Mouse (Mus musculus): Measurements from ENCODE around the gene Speer4f1. TPM values are rescaled to one million over a fixed set of nuclear protein-coding genes. Genes with fewer than 3 reads are reported as not detected.
"Not testable (repeated sequence)": the region's sequence is repeated elsewhere in the genome, so short reads cannot be mapped to it uniquely, and the experiment has no call there.

Gene Speer4f1
- total RNA-seq (2022), result not detected

DNA sequence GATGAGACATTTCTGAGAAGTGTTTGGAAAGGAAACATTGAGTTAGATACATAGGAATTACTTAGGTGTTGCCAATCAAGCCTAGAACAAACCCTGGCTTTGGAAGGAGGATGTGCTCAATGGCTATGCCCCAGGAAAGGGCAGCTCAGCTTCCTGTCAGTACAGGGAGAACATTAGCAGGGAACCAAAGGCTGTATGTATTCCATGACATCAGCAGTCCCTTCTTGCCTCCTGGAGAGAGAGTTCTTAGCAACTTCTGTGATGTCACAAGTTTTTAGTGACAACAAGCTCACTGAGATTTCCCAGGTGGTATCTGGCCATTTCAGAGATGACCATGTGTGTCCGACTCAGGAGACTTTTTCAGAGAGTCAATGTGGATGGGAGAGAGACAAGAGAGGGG, at the start of gene Speer4f1:
Gene Speer4f1 (plus strand): TSS at position 301 of the 400 bp plus-strand sequence.
- DNase-seq (ENCODE audit: low spot score in 2 of 2), result not testable (repeated sequence)

DNA sequence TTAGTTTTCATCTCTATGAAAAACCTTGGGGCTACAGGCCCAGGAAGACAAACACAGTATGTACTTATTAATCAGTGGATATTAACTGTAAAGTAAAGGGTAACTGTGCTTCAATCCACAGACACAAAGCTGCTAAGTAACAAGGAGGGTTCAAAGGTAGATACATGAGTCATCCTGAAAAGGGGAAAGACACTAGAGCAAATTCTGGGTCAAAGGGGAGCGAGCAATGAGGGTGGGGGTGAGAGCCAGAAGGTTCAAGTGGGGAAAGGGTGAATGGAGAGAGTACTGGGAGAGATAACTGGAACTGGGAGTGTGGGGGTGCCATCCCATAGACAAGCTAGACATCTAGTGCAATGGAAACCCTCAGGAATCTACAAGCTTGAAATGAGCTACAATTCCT, 49.0 kb upstream of the Speer4f1 start:
- DNase-seq (ENCODE audit: low spot score in 2 of 2), result no peak

DNA sequence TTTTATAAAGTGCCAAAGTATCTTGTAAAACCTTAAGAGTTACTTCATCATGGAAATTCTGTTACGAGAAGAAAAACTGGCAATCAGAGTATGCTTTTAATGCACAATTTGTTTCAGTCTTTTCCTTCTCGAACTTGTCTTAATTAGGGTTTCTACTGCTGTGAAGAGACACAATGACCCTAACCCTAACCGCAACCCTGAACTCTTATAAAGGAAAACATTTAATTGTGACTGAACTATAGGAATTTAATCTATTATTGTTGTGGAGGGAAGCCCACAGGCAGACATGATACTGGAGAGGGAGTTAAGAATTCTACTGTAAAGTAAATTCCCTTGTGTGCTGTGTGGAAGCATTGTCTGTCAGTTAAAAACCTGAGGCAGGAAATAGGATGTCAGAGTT, 41.2 kb upstream of the Speer4f1 start:
- DNase-seq (ENCODE audit: low spot score in 2 of 2), result no peak

DNA sequence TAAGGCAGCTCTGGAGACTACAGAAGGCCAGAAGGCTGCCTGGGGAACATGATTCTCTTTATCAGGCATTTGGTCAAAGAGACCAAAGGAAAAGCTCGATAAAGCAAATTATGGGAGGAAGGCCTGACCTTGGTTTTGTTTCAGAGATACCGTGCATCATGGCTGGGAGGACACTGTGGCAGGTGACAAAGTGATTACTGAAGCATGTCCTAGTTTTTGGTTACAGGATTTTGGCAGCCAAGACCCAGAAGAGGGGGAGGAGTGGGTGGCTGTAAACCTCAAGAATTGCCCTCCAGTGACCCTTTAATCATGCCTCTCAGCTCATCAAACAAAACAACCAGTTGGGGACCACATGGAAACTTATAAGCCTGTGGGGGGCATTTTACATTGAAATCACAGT, 39.7 kb upstream of the Speer4f1 start:
- no peak for DNase-seq (ENCODE audit: low spot score in 2 of 2)

DNA sequence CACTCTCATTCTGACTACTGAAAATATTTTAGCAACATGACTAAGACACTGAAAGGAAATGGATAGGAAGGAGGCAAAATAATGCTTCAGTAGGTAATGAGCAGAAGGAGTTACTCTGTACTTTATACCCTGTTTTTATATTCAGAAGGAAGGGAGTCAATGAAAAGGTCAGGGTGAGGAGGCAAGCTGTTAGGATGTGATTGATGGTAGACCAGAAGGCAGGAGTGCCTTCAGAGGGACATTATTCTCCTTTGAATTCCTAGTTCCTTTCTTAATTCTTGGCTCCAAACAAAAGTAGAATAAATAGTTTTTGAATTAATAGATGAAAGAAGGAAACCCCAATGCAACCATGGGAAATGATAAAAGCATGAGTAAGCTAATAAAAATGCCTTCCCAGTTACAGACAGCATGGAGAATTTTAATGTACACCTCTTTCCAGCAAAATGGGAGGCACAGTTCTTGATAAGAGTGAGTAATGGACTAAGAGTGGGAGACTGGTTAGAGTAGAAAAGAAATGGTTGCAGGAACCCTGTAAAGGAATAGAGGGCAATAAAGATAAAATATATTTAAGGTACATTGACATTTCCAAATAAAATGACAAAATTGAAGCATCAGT, 36.3 kb upstream of the Speer4f1 start:
- no peak for DNase-seq (ENCODE audit: low spot score in 2 of 2)

DNA sequence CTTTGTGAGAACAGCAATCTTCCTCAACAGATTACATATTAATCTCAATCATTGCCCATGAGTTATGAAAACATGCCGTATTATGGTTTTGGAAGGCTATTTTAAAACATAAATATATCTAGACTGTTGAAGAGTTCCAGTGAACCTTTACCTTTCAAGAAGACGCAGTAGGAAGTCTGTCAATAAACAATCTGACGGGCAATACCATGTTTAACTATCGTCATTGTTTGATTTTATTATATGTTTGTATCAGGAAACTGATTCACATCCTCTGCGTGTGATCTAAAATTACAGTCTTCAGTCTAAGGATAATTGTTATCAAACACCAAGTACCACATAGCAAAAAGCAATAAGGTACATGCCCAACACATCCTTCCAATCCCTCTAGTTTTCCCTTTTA, 21.8 kb upstream of the Speer4f1 start:
- no peak for DNase-seq (ENCODE audit: low spot score in 2 of 2)

DNA sequence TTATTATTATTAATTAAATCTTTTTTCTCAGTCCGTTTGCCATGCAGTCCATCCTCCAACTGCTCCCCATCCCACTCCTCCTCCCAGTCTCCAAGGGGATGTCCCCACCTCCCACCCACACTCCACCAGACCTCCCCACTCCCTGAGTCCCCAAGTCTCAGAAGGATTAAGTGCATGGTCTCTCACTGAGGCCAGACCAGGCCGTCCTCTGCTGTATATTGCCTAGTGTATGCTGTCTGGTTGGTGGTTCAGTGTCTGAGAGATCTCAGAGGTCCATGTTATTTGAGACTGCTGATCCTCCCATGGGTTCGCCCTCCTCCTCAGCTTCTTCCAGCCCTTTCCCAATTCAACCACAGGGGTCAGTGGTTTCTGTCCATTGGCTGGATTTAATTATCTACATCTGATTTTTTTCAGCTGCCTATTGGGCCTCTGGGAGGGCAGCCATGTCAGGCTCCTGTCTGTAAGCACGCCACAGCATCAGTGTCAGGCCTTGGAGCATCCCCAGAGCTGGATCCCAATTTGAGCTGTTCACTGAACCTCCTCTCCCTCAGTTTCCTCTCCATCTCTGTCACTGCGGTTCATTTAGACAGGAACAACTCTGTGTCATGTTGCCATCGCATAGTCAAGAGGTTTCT, 20.8 kb upstream of the Speer4f1 start:
- DNase-seq (ENCODE audit: low spot score in 2 of 2), result no peak

DNA sequence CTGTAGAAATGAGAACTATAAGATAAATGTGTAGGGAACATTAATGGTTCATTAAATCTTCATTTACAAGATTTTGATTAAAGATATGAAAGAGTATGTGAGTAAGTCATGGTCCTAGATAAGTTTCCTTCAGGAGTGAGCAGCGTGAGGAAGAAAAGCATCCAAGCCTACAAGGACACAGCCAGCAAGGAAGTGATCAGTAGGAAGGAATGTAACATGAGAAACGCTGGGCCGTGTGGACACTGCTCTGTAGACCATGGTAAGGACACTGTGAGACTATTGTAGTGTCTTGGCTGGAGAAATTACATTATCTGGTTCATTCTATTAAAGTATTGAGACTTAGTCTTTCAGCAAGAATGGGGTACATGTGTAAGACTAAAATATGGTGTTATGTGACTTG, 19.2 kb upstream of the Speer4f1 start:
- no peak for DNase-seq (ENCODE audit: low spot score in 2 of 2)

DNA sequence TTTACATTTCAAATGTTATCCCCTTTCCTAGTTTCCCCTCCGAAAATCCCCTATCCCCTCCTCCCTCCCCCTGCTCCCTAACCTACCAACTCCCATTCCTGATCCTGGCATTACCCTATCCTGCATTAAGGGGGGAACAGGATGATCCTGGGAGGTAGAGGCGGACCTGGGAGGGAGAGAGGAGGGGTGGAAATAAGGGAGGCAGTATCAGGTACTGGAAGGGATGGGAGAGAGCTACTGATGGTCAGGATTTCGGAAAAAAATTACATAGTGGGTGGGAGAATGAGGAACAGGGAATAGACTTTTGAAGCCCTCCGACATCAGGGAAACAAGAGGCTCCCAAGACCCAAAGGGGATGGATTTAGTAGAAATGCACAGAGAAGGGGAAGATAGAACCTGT, 7.8 kb upstream of the Speer4f1 start:
- not testable (repeated sequence) for DNase-seq (ENCODE audit: low spot score in 2 of 2)

DNA sequence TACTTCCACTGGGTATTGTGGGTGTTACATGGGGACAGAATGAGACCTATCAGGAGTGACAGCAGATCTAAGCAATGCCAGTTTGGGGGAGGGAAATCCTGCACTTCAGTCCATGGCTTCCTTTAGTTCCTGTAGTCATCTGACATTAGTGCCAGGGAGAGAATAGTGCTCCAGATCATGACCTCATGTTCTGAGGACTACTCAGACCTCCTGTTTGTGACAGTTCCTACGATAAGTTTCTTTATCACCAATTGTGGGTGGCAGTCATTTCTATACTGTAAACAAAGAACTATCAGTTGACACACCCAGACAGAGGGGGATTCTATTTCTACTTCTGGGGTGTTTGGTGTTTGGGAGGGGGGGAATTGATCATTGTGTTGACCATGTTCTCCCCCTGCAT, 578 bp downstream of the Speer4f1 start:
- no peak for DNase-seq (ENCODE audit: low spot score in 2 of 2)

DNA sequence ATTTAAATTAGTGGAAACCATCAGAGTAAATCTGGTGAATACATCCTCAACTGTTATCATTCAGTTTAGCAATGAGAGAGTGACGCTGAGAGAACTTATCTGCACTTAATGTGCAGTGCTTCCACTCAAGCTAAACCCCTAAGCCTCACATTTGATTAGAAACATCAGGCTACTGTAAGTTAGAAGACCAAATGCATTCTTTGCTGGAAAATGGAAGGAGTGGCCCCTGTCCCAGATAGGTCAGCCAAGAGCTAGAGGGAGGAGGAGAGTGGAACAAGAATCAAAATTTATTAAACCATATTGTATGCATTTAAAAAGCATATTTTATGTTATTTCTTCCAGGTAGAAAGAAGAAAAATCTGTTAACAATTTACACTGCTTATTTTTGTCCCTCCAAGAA, 14.0 kb downstream of the Speer4f1 start:
- no peak for DNase-seq (ENCODE audit: low spot score in 2 of 2)

DNA sequence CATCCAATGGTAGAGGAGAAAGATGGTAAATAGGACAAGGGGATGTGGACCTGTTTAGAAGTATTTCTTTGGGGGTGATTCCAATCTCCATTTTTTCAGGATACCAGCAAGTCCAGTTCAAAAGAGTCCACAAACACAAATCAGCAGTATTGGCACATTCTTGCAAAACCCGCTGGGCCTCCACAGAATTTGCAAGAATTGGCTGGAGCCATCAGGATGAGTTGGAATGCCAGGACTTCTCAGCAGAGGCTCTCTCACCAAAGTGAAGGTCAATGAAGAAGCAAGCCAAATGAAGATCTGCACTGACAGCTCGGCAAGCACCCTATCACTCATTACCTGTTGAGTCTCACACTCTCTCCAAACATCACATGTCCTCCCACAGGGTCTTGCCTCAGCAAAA, 19.7 kb downstream of the Speer4f1 start:
- DNase-seq (ENCODE audit: low spot score in 2 of 2), result no peak

DNA sequence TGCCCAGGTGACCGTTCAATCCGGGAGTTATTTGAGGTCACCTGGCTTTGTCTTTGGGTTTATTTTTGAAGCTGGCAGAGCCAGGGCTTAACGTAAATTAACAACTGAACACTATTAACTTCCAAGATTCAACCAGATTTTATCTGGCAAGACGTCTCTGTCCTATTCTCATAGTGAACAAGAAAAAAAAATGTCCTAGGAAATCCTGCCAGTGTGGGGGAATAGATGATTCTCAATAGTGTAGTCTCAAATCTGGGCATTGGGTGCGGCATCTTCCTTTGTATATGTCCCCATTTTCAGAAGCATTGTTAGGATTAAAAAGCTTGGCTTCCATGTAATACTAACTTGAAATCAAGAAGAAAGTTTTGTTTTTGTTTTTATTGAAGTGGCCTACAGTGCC, 20.8 kb downstream of the Speer4f1 start:
- no peak for DNase-seq (ENCODE audit: low spot score in 2 of 2)

DNA sequence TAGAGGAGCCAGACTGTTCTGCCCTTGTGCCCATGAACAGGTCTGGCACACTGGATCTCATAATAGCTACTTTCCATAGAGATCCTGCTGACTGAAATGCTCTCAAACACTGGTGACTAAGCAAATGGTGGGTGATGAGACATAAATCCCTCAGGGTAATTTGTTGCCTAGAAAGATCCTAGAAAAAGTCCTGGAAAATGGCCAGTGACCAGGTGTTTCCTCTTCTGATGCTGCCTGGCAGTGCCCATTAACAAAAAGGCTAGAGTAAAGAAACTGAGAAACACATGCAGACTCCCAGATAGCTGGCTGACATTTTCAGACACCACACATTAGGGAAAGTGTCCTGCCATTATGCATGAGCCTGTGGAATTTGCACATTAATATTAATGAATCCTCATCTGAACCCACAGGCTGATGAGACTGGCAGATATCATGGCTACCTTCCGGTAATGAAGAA, 24.0 kb downstream of the Speer4f1 start:
- DNase-seq (ENCODE audit: low spot score in 2 of 2), result no peak

DNA sequence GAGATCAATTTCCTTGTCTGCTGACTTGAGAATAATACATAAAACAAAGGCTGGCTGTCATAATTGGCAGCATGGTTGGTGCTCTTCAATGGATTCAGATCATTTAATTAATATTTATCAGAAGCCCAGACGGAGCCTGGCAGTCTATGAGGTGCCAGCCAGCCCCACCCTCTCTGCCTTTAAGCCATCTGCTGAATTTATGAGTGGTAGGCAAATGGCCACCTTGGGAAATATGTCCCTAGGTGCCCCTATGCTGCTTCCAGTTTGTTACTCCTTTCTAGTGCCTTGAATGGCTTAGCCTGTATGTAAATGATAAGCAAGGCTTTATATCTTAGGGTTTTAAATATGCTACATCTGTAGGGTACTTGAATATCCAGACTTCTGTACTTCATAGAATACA, 25.0 kb downstream of the Speer4f1 start:
- peak in 1 of 2 experiments; percentile 6 for DNase-seq (ENCODE audit: low spot score in 2 of 2)

DNA sequence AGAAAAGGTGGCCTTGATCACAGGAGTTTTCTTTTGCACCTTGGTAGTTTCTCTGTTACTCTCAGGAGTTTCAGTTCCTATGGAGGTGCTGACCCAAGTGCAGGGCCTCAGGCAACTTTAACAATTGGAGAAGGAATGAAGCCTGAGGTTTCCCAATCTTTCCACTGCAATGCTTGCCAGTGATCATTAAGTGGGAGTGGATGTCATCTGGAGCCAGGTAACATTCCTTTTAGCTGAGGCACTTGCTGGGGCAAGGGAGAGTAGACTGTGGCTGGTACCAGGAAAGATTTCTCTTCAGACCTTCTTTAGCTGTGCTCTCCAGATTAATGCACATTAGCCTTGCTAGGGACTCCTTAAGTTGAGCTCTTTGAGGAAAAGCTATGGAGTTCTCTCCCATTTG, 29.6 kb downstream of the Speer4f1 start:
- no peak for DNase-seq (ENCODE audit: low spot score in 2 of 2)

DNA sequence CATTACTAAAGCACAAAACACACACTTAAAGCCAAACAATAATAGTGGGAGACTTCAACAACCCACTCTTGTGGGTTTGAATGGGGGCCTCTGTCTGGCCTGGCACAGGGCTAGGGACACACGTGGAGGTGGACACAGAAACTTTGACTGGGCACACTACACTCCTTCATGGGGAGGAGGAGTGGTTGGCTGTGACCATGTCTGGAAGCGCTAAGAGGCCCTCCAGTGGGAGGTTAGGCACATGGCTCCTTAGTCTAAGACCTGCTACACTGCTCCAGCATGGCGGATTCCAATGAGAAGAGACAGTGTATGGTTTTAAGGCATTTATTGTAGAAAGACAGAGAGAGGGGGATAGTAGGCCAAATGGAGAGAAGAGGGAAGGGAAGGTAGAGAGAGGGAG, 32.1 kb downstream of the Speer4f1 start:
- DNase-seq (ENCODE audit: low spot score in 2 of 2), result no peak

Other genes with a start within 250 kb of the Speer4f1 start
- gene Speer4f2, start 102.9 kb upstream of the Speer4f1 start, total RNA-seq (2022), result not detected
- gene Sema3c, start 98.2 kb downstream of the Speer4f1 start, total RNA-seq (2022), result 10 to 100 TPM; 11.3 to 15.1 (median 14.4) TPM